Mouse (Mus musculus) limb, embryonic 12.5 days (tissue): ENCODE measurements around the gene Lgals2. TPM values are rescaled to one million over a fixed set of nuclear protein-coding genes. Genes with fewer than 3 reads are reported as not detected.
"Not testable (repeated sequence)": the region's sequence is repeated elsewhere in the genome, so short reads cannot be mapped to it uniquely, and the experiment has no call there.

Experiments used
- ATAC-seq: fragments of 200-750 bp; cut with Nextera tagmentation; 2 replicates; pipeline ENCODE4 v1.8.0; 2017; ENCODE audit warnings: low read depth, moderate TSS enrichment; ENCODE audit not compliant: insufficient number of reproducible peaks, insufficient read depth, low FRiP score, low TSS enrichment
- H3K27ac ChIP-seq: fragments of 300-500 bp; sonication (generic); 2 replicates; pipeline ENCODE4 v1.5.1; 2016; ENCODE audit warnings: mild to moderate bottlenecking, moderate library complexity
- H3K27me3 ChIP-seq: fragments of 300-500 bp; sonication (generic); 2 replicates; pipeline ENCODE4 v1.6.1; 2016; ENCODE audit warnings: mild to moderate bottlenecking, moderate library complexity
- H3K36me3 ChIP-seq: fragments of 300-500 bp; sonication (generic); 2 replicates; pipeline ENCODE4 v1.6.1; 2016; ENCODE audit warnings: mild to moderate bottlenecking, moderate library complexity
- H3K4me1 ChIP-seq: fragments of 300-500 bp; sonication (generic); replicated peaks from 2 replicates; pipeline ENCODE4 v1.6.1; 2016
- H3K4me2 ChIP-seq: fragments of 300-500 bp; sonication (generic); 2 replicates; pipeline ENCODE4 v1.6.1; 2016; ENCODE audit warnings: mild to moderate bottlenecking, moderate library complexity
- H3K4me3 ChIP-seq: fragments of 300-500 bp; sonication (generic); replicated peaks from 2 replicates; pipeline ENCODE4 v1.5.1; 2016; ENCODE audit warnings: mild to moderate bottlenecking
- H3K9ac ChIP-seq: fragments of 300-500 bp; sonication (generic); replicated peaks from 2 replicates; pipeline ENCODE4 v1.6.1; 2016; ENCODE audit warnings: mild to moderate bottlenecking, moderate library complexity
- H3K9me3 ChIP-seq: fragments of 300-500 bp; sonication (generic); 2 replicates; pipeline ENCODE4 v1.6.1; 2016; ENCODE audit warnings: mild to moderate bottlenecking, moderate library complexity
- WGBS: fragments of 180-500 bp; shearing (Covaris S2); methylation state at CpG from one replicate; pipeline ENCODE4 v1.1.7; 2016; 5-methylcytosine and 5-hydroxymethylcytosine counted together
- polyA plus RNA-seq: library from polyadenylated mRNA; unstranded; fragments of >200 nt; fragmentation: Nextera tagmentation; extraction: Ambion mirVana; gene quantifications from 2 replicates; pipeline ENCODE4 v1.2.1, GENCODE M21; 2016

The Lgals2 gene
- polyA plus RNA-seq, 1 experiment from 2014 or later: not detected

GRCm38 (mm10) chr15:78894726-78895125 is 39.4 kb upstream of the Lgals2 start:
- Histone ChIP-seq H3K4me1 (peaks cover 36% of the 10 kb centered on the region), H3K27me3 (no peaks in the 10 kb centered on the region), H3K9ac (no peak overlapping the region), H3K9me3 (no peaks in the 10 kb centered on the region), H3K36me3 (peaks cover 53% of the 10 kb centered on the region), H3K4me3 (no peak overlapping the region), H3K4me2 (no peak overlapping the region), H3K27ac (peak overlapping the region; percentile 2; the same call in 1 of the 2 replicates)
- WGBS: 74% methylated on average over 13 of the region's 13 CpGs
- no peak for ATAC-seq

- no peak overlapping the region for H3K27ac ChIP-seq
- WGBS: 56% methylated on average over 7 of the region's 7 CpGs
Measured at GRCm38 (mm10) chr15:78892440-78892839, 37.1 kb upstream of the Lgals2 start.

GRCm38 (mm10) chr15:78889401-78889853 is 34.1 kb upstream of the Lgals2 start:
- no peak overlapping the region for H3K4me2 ChIP-seq
- H3K36me3 ChIP-seq: peaks cover 98% of the 10 kb centered on the region
- no peak overlapping the region for H3K27ac ChIP-seq
- H3K9ac ChIP-seq: no peak overlapping the region; the same call in 1 of the 2 replicates
- no peak overlapping the region for H3K4me3 ChIP-seq
- no peak for ATAC-seq
- peaks cover 22% of the 10 kb centered on the region for H3K4me1 ChIP-seq
- 36% methylated on average over 13 of the region's 13 CpGs for WGBS
- no peaks in the 10 kb centered on the region for H3K27me3 ChIP-seq
- H3K9me3 ChIP-seq: no peaks in the 10 kb centered on the region

More at GRCm38 (mm10) chr15:78892440-78892839, 37.1 kb upstream of the Lgals2 start:
- ATAC-seq: no peak
- Histone ChIP-seq H3K36me3 (peaks cover 76% of the 10 kb centered on the region), H3K4me2 (no peak overlapping the region), H3K4me1 (peaks cover 25% of the 10 kb centered on the region), H3K9ac (no peak overlapping the region), H3K27me3 (no peaks in the 10 kb centered on the region), H3K4me3 (no peak overlapping the region), H3K9me3 (no peaks in the 10 kb centered on the region)

GRCm38 (mm10) chr15:78881828-78882227 is 26.5 kb upstream of the Lgals2 start:
- WGBS: 82% methylated on average over 3 of the region's 3 CpGs
- H3K36me3 ChIP-seq: peaks cover 66% of the 10 kb centered on the region
- H3K4me2 ChIP-seq: no peak overlapping the region

GRCm38 (mm10) chr15:78880432-78880831 is 25.1 kb upstream of the Lgals2 start:
- peaks cover 52% of the 10 kb centered on the region for H3K36me3 ChIP-seq

More at GRCm38 (mm10) chr15:78881828-78882227, 26.5 kb upstream of the Lgals2 start:
- Histone ChIP-seq H3K4me3 (no peak overlapping the region), H3K4me1 (peaks cover 15% of the 10 kb centered on the region), H3K9me3 (no peaks in the 10 kb centered on the region), H3K27ac (no peak overlapping the region), H3K9ac (no peak overlapping the region), H3K27me3 (no peaks in the 10 kb centered on the region)
- no peak for ATAC-seq

GRCm38 (mm10) chr15:78878792-78879516 is 23.6 kb upstream of the Lgals2 start:
- not testable (repeated sequence) for H3K27ac ChIP-seq, H3K9ac ChIP-seq, H3K27me3 ChIP-seq, ATAC-seq, H3K9me3 ChIP-seq, H3K4me3 ChIP-seq
- H3K4me2 ChIP-seq: peak overlapping the region; percentile 13; the same call in 1 of the 2 replicates
- H3K36me3 ChIP-seq: peaks cover 40% of the 10 kb centered on the region
- WGBS: 39% methylated on average over 7 of the region's 7 CpGs
- H3K4me1 ChIP-seq: peaks cover 23% of the 10 kb centered on the region

More at GRCm38 (mm10) chr15:78880432-78880831, 25.1 kb upstream of the Lgals2 start:
- H3K4me2 ChIP-seq: no peak overlapping the region
- 95% methylated on average over 8 of the region's 8 CpGs for WGBS
- peak overlapping the region; percentile 7; the same call in 1 of the 2 replicates for H3K27ac ChIP-seq
- no peak overlapping the region for H3K9ac ChIP-seq
- H3K4me1 ChIP-seq: peaks cover 22% of the 10 kb centered on the region
- H3K4me3 ChIP-seq: no peak overlapping the region
- ATAC-seq: no peak
- no peaks in the 10 kb centered on the region for H3K9me3 ChIP-seq
- H3K27me3 ChIP-seq: no peaks in the 10 kb centered on the region

- Histone ChIP-seq H3K9ac (peak overlapping the region; percentile 81), H3K4me2 (peak overlapping the region; percentile 73), H3K27ac (peak overlapping the region; percentile 99), H3K27me3 (no peaks in the 10 kb centered on the region), H3K4me1 (peaks cover 23% of the 10 kb centered on the region), H3K36me3 (peaks cover 29% of the 10 kb centered on the region), H3K9me3 (no peaks in the 10 kb centered on the region), H3K4me3 (peak overlapping the region; percentile 70)
- peak; percentile 28 for ATAC-seq
- WGBS: under 1% methylated on average over 13 of the region's 17 CpGs
Measured at GRCm38 (mm10) chr15:78877810-78878390, 22.6 kb upstream of the Lgals2 start.

- H3K4me2 ChIP-seq: peak within 1 kb of the TSS; percentile 73
- no peaks in the 10 kb centered on the region for H3K27me3 ChIP-seq
- peak within 1 kb of the TSS; percentile 70 for H3K4me3 ChIP-seq
- H3K9me3 ChIP-seq: no peaks in the 10 kb centered on the region
- H3K36me3 ChIP-seq: peaks cover 22% of the 10 kb centered on the region
- peak within 1 kb of the TSS; percentile 81 for H3K9ac ChIP-seq
- peak within 1 kb of the TSS; percentile 99 for H3K27ac ChIP-seq
- H3K4me1 ChIP-seq: peaks cover 23% of the 10 kb centered on the region
- under 1% methylated on average over 77 of the region's 95 CpGs for WGBS
- peak; percentile 83 for ATAC-seq
Measured at GRCm38 (mm10) chr15:78876991-78877809, 21.9 kb upstream of the Lgals2 start, which contains the start of gene Gga1. Gene Gga1, plus strand, starts transcription at chr15:78877190.

- Histone ChIP-seq H3K27ac (peak overlapping the region; percentile 99), H3K4me2 (peak overlapping the region; percentile 73), H3K9ac (peak overlapping the region; percentile 81), H3K4me3 (peak overlapping the region; percentile 70), H3K9me3 (no peaks in the 10 kb centered on the region), H3K4me1 (peaks cover 23% of the 10 kb centered on the region), H3K36me3 (peaks cover 13% of the 10 kb centered on the region), H3K27me3 (no peaks in the 10 kb centered on the region)
- ATAC-seq: no peak
- 4% methylated on average over 17 of the region's 17 CpGs for WGBS
Measured at GRCm38 (mm10) chr15:78876258-78876696, 20.9 kb upstream of the Lgals2 start.

- Histone ChIP-seq H3K4me3 (0 out of 2 replicates have a peak overlapping the region, but pooled peaks have one; percentile 70), H3K9me3 (no peaks in the 10 kb centered on the region), H3K27me3 (no peaks in the 10 kb centered on the region), H3K4me1 (peaks cover 23% of the 10 kb centered on the region), H3K9ac (0 out of 2 replicates have a peak overlapping the region, but pooled peaks have one; percentile 2), H3K4me2 (peak overlapping the region; percentile 73), H3K36me3 (peaks cover 5% of the 10 kb centered on the region), H3K27ac (peak overlapping the region; percentile 99; the same call in 1 of the 2 replicates)
- ATAC-seq: no peak
- WGBS: 82% methylated on average over 5 of the region's 5 CpGs
Measured at GRCm38 (mm10) chr15:78875537-78875936, 20.2 kb upstream of the Lgals2 start.
